Mouse (Mus musculus): ENCODE results near the gene Rnf40.

DNA sequence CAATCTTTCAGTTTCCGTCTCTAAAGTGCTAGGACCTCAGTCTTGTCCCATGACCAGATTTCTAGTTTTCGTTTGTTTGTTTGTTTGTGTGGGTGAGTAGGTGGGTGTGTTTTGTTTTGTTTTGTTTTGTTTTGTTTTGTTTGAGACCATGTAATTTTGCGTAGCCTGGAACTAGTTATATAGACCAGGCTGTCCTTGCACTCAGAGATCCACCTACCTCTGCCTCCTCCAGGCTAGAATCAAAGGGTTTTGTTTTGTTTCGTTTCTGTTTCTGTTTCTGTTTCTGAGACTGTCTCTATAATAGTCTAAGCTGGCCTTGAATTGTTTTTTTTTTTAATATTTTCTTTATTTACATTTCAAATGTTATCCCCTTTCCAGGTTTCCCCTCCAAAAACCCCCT lies 57.8 kb downstream of the Rnf40 start:
- TF ChIP-seq POLR2A (IDR thresholded peaks at IDR 0.05; ENCODE audit: insufficient read depth, low read length) (no peak), CTCF (IDR thresholded peaks at IDR 0.05; ENCODE audit: low read depth, low read length) (no peak)
